Mouse (Mus musculus): Measurements from ENCODE around the gene Chn2.

Chn2 gene

GRCm38 (mm10) chr6:54012163-54012562, 27.2 kb upstream of the Chn2 start:
- TF ChIP-seq POU5F1 (IDR thresholded peaks at IDR 0.05; ENCODE audit: borderline replicate concordance, low read length) (no peak), NANOG (IDR thresholded peaks at IDR 0.05; ENCODE audit: borderline replicate concordance, low read length) (no peak), CTCF (conservative IDR thresholded peaks at IDR 0.05; ENCODE audit: low read length) (no peak)
- Histone ChIP-seq H3K4me3 (replicated peaks; ENCODE audit: low read length) (no peak overlapping the region), H3K4me1 (replicated peaks; ENCODE audit: low read depth, low read length) (peaks cover 5% of the 10 kb centered on the region; the same call in 1 of the 2 replicates), H3K9me3 (ENCODE audit: low read length) (no peaks in the 10 kb centered on the region), H3K27me3 (ENCODE audit: insufficient read depth, low read length) (no peaks in the 10 kb centered on the region), H3K36me3 (ENCODE audit: insufficient read depth, low read length) (no peaks in the 10 kb centered on the region)

- Histone ChIP-seq H3K9me3 (ENCODE audit: low read length) (no peaks in the 10 kb centered on the region), H3K36me3 (ENCODE audit: insufficient read depth, low read length) (no peaks in the 10 kb centered on the region), H3K4me1 (replicated peaks; ENCODE audit: low read depth, low read length) (peaks cover 4% of the 10 kb centered on the region), H3K27me3 (ENCODE audit: insufficient read depth, low read length) (no peaks in the 10 kb centered on the region), H3K4me3 (replicated peaks; ENCODE audit: low read length) (no peak overlapping the region)
- TF ChIP-seq CTCF (conservative IDR thresholded peaks at IDR 0.05; ENCODE audit: low read length) (no peak), NANOG (IDR thresholded peaks at IDR 0.05; ENCODE audit: borderline replicate concordance, low read length) (no peak), POU5F1 (IDR thresholded peaks at IDR 0.05; ENCODE audit: borderline replicate concordance, low read length) (no peak)
These were observed 21.3 kb upstream of the Chn2 start for GRCm38 (mm10) chr6:54018038-54018437.

DNA sequence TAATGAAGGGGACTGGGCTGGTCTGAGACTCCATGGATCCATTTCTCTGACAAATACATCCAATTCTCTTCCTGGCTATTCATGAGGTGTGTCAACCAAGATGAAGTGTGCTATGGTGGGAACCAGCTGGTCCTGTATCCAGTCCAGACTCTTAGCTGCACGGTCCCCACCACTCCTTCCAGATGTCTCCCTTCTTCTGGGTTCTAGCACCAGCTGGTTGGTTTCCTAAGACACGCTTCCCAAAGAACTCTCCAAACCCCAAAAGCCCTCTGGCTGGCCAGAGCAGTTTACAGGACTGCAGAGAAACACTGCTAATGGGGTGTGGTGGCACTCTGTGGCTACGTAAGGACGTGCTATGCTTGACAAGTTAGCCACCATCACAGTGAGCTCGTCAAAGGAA, 20.5 kb upstream of the Chn2 start:
- peaks cover 4% of the 10 kb centered on the region for H3K4me1 ChIP-seq (replicated peaks; ENCODE audit: low read depth, low read length)

DNA sequence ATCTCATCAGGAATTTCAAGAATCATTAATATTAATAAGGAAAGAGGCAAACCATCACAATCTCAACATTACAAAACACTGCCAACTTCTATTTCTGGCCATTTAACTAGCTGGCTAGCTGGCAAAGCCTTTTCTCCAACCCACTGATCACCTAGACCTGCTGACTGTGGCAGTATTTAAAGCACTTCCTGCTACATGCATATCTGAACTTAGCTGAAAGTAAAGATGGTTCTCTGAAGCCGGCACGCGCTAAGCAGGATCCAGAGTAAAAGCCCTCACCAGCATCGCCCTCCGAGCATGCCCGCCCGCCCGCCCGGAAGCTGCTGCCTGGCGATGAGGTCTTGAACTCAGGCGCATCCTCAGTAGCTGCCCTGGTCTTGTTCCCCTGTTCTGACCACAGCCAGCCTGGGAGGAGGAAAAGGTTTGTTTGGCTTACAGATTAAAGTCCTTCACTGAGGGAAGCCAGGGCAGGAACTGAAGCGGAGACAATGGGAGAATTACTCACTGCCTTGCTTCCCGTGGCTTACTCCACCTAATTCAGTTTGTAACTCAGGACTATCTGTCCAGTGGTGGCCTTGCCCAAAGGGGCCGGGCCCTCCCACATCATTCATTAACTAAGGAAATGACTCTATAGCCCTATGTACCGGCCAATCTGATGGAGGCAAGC, 18.1 kb upstream of the Chn2 start:
- Histone ChIP-seq H3K27me3 (ENCODE audit: insufficient read depth, low read length) (peaks cover 5% of the 10 kb centered on the region; the same call in 1 of the 2 replicates), H3K4me1 (replicated peaks; ENCODE audit: low read depth, low read length) (peaks cover 4% of the 10 kb centered on the region), H3K4me3 (replicated peaks; ENCODE audit: low read length) (no peak overlapping the region), H3K9me3 (ENCODE audit: low read length) (no peaks in the 10 kb centered on the region), H3K36me3 (ENCODE audit: insufficient read depth, low read length) (no peaks in the 10 kb centered on the region)
- no peak for TF ChIP-seq POU5F1 (IDR thresholded peaks at IDR 0.05; ENCODE audit: borderline replicate concordance, low read length)
- TF ChIP-seq CTCF (conservative IDR thresholded peaks at IDR 0.05; ENCODE audit: low read length), result no peak
- TF ChIP-seq NANOG (IDR thresholded peaks at IDR 0.05; ENCODE audit: borderline replicate concordance, low read length), result no peak

More for the DNA sequence above, 20.5 kb upstream of the Chn2 start:
- no peaks in the 10 kb centered on the region for H3K36me3 ChIP-seq (ENCODE audit: insufficient read depth, low read length)
- H3K4me3 ChIP-seq (replicated peaks; ENCODE audit: low read length), result no peak overlapping the region
- no peaks in the 10 kb centered on the region for H3K9me3 ChIP-seq (ENCODE audit: low read length)
- TF ChIP-seq NANOG (IDR thresholded peaks at IDR 0.05; ENCODE audit: borderline replicate concordance, low read length) (no peak), CTCF (conservative IDR thresholded peaks at IDR 0.05; ENCODE audit: low read length) (no peak), POU5F1 (IDR thresholded peaks at IDR 0.05; ENCODE audit: borderline replicate concordance, low read length) (no peak)
- H3K27me3 ChIP-seq (ENCODE audit: insufficient read depth, low read length), result no peaks in the 10 kb centered on the region

DNA sequence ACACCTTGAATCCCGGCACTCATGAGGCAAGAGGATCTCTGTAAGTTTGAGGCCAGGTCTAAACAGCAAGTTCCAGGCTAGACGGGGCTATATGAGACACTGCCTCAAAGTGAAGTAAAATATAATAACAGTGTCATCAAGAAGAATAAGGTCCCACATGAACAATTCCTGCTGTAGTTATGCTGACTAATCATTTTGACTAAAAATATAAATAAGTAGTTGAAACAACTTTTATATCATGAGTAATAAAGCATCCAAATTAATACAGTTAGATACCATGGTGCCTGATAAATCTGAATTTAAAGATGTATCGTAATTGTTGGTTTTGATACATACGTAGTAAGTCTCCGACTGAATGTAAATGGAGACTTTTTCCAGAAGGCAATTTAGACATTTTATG, 15.5 kb upstream of the Chn2 start:
- Histone ChIP-seq H3K4me1 (replicated peaks; ENCODE audit: low read depth, low read length) (no peaks in the 10 kb centered on the region; the same call in 1 of the 2 replicates), H3K36me3 (ENCODE audit: insufficient read depth, low read length) (no peaks in the 10 kb centered on the region)
- no peak for TF ChIP-seq POU5F1 (IDR thresholded peaks at IDR 0.05; ENCODE audit: borderline replicate concordance, low read length)
- TF ChIP-seq NANOG (IDR thresholded peaks at IDR 0.05; ENCODE audit: borderline replicate concordance, low read length), result no peak
- TF ChIP-seq CTCF (conservative IDR thresholded peaks at IDR 0.05; ENCODE audit: low read length), result no peak

DNA sequence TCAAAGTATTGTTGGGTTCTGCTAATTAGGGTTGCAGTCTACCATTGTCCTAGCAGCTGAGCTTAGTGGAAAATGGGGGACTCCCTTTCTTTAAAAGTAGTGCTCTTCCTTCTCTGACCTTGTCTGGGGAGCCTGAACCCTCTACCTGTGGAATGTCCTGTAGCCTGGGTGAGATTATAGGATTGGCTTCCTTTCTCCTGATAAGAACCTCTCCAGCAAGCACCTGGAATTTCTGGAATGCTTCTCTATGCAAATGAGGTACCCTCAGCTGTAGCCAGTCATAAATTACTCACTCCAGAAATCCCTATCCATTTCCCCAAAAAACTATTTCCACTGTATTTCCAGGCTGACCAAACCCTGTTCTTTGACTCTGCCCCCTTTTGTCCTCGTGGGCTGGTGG, 10.6 kb upstream of the Chn2 start:
- TF ChIP-seq CTCF (conservative IDR thresholded peaks at IDR 0.05; ENCODE audit: low read length), result no peak
- no peak for TF ChIP-seq NANOG (IDR thresholded peaks at IDR 0.05; ENCODE audit: borderline replicate concordance, low read length)
- no peak for TF ChIP-seq POU5F1 (IDR thresholded peaks at IDR 0.05; ENCODE audit: borderline replicate concordance, low read length)
- Histone ChIP-seq H3K4me3 (replicated peaks; ENCODE audit: low read length) (no peak overlapping the region), H3K9me3 (ENCODE audit: low read length) (no peaks in the 10 kb centered on the region), H3K4me1 (replicated peaks; ENCODE audit: low read depth, low read length) (0 out of 2 replicates have a peak, but pooled peaks cover 10% of the 10 kb centered on the region), H3K36me3 (ENCODE audit: insufficient read depth, low read length) (no peaks in the 10 kb centered on the region), H3K27me3 (ENCODE audit: insufficient read depth, low read length) (peaks cover 5% of the 10 kb centered on the region; the same call in 1 of the 2 replicates)

More for the DNA sequence above, 15.5 kb upstream of the Chn2 start:
- Histone ChIP-seq H3K4me3 (replicated peaks; ENCODE audit: low read length) (no peak overlapping the region), H3K9me3 (ENCODE audit: low read length) (no peaks in the 10 kb centered on the region), H3K27me3 (ENCODE audit: insufficient read depth, low read length) (peaks cover 5% of the 10 kb centered on the region; the same call in 1 of the 2 replicates)

DNA sequence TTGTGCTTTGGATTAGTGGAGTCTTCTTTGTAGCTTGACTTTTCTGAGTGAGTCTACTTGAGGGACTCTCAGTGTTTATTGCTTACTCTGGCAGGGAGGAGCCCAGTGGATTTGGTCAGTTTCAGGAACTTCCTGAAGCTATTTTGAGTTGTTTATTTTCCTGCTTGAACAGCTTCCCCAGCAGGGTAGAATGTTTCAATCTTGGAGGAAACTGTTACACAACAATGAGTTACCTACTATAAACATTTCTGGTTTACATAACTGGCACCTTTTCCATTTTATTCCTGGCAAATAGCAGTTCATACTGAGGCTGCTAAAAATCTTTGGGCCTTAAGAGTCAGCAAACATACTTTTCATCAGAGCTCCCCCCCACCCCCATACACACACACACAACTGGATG, 9.0 kb upstream of the Chn2 start:
- Histone ChIP-seq H3K4me1 (replicated peaks; ENCODE audit: low read depth, low read length) (peaks cover 16% of the 10 kb centered on the region; the same call in 1 of the 2 replicates), H3K4me3 (replicated peaks; ENCODE audit: low read length) (no peak overlapping the region), H3K36me3 (ENCODE audit: insufficient read depth, low read length) (no peaks in the 10 kb centered on the region), H3K9me3 (ENCODE audit: low read length) (no peaks in the 10 kb centered on the region), H3K27me3 (ENCODE audit: insufficient read depth, low read length) (peaks cover 6% of the 10 kb centered on the region; the same call in 1 of the 2 replicates)
- no peak for TF ChIP-seq CTCF (conservative IDR thresholded peaks at IDR 0.05; ENCODE audit: low read length)
- TF ChIP-seq POU5F1 (IDR thresholded peaks at IDR 0.05; ENCODE audit: borderline replicate concordance, low read length), result no peak
- TF ChIP-seq NANOG (IDR thresholded peaks at IDR 0.05; ENCODE audit: borderline replicate concordance, low read length), result no peak

- Histone ChIP-seq H3K27me3 (ENCODE audit: insufficient read depth, low read length) (peaks cover 7% of the 10 kb centered on the region; the same call in 1 of the 2 replicates), H3K4me3 (replicated peaks; ENCODE audit: low read length) (no peak overlapping the region), H3K36me3 (ENCODE audit: insufficient read depth, low read length) (no peaks in the 10 kb centered on the region), H3K4me1 (replicated peaks; ENCODE audit: low read depth, low read length) (peaks cover 16% of the 10 kb centered on the region; the same call in 1 of the 2 replicates), H3K9me3 (ENCODE audit: low read length) (no peaks in the 10 kb centered on the region)
- no peak for TF ChIP-seq POU5F1 (IDR thresholded peaks at IDR 0.05; ENCODE audit: borderline replicate concordance, low read length)
- no peak for TF ChIP-seq NANOG (IDR thresholded peaks at IDR 0.05; ENCODE audit: borderline replicate concordance, low read length)
These were observed 8.6 kb upstream of the Chn2 start for GRCm38 (mm10) chr6:54030776-54031175.

Measured in E14TG2a.4 (cell line).